Mouse (Mus musculus) thymus, adult 2 months (tissue): ENCODE measurements around the gene Spint3.

Experiments used
- CTCF ChIP-seq: fragments of 200-500 bp; IDR thresholded peaks from 2 replicates; pipeline ENCODE4 v1.5.1; 2012; ENCODE audit warnings: mild to moderate bottlenecking, control low read depth, low read length, moderate library complexity, borderline replicate concordance; ENCODE audit not compliant: control insufficient read depth, poor library complexity, insufficient read depth; ENCODE audit errors: extremely low read depth
- POLR2A ChIP-seq: fragments of 200-500 bp; IDR thresholded peaks from 2 replicates; pipeline ENCODE4 v1.6.1; 2012; ENCODE audit warnings: mild to moderate bottlenecking, low read length, control low read depth, moderate library complexity; ENCODE audit not compliant: control insufficient read depth, poor library complexity, insufficient read depth; ENCODE audit errors: extremely low read depth

DNA sequence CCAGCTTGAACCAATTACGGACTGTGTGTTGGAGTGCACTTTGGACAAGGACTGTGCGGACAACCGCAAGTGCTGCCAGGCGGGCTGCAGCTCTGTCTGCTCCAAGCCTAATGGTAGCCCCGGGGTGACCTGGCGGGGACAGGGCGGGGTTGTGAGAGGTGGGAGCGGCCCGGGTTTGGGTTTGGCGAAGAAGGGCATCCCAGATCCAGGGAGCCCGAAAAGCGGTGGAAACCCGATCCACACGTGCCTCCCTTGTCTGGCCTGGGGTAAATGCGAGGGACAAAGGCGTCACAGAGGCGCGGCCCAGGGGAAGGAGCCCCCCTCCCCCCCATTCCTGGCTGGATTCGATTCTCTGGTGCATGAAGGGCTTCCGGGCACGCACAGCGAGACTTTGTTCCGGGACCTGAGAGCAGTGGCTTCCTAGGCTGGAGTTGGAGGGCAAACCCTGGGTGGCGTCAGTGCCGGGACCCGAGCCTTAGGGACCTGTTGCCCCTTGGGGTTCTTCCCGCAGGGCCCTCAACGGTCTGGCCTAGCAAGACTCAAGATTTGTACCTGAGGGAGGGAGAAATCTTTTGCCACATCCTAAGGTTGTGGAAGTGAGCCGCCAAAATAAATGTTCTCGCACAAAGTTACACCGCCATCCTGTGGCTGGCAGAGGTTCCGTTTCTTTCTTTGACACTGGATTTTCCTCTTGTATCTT lies 9.8 kb downstream of the Spint3 start:
- TF ChIP-seq CTCF = no peak
- no peak for TF ChIP-seq POLR2A
